Mouse (Mus musculus) C2C12 (cell line): ENCODE measurements around the gene Gpm6a.

Experiments
- CTCF ChIP-seq: IDR thresholded peaks from one replicate; pipeline ENCODE4 v1.5.1; 2011; ENCODE audit not compliant: control insufficient read depth, insufficient read depth, insufficient read length
- USF1 ChIP-seq: IDR thresholded peaks from one replicate; pipeline ENCODE4 v1.6.1; 2011; ENCODE audit warnings: low read depth, mild to moderate bottlenecking, control low read depth, moderate library complexity

- TF ChIP-seq USF1 (no peak), CTCF (no peak)
These were observed 147.6 kb downstream of the Gpm6a start for GRCm38 (mm10) chr8:55102195-55102594.
